Mouse (Mus musculus): ENCODE data around the gene Prl8a1. TPM values are rescaled to one million over a fixed set of nuclear protein-coding genes. Genes with fewer than 3 reads are reported as not detected.

The Prl8a1 gene
- not detected for total RNA-seq (2021)
- long read RNA-seq, experiment 1 = 0 reads
- long read RNA-seq, experiment 2 = 0 reads

GRCm38 (mm10) chr13:27582071-27582470, at the start of gene Prl8a1:
TSS of gene Prl8a1 (minus strand) at chr13:27582171.
- DNase-seq (ENCODE audit: low spot score in 2 of 2) = no peak

DNA sequence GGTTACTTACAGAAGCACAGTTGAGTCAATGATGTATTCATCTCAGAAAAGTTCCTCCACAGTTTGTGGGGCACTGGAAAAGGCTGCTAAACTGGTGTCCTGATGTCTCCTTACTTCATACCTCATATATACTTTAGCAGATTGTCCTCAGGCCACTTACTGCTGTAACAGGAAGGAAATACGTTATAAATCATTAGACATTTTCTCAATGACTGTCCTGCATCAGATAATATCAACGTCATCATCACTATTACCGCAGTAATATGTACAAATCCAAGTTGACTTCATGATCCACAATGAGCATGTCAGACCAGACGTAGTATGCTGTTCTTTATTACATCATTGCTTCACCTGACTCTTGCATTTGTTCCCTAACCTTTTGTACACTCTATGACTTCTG, 28.5 kb upstream of the Prl8a1 start, which contains the start of gene Prl7b1:
Gene Prl7b1, minus strand, starts transcription at position 101 of the 400 bp plus-strand sequence.
- no peak for DNase-seq (ENCODE audit: low spot score in 2 of 2)

- DNase-seq (ENCODE audit: low spot score in 2 of 2) = no peak
These were observed 17.5 kb downstream of the Prl8a1 start, which contains the start of gene Prl8a9 for GRCm38 (mm10) chr13:27564506-27564905. TSS of gene Prl8a9 (minus strand) at chr13:27564606.

GRCm38 (mm10) chr13:27553336-27553735, 28.6 kb downstream of the Prl8a1 start:
- no peak for DNase-seq (ENCODE audit: low spot score in 2 of 2)

Other genes starting within 250 kb of the Prl8a1 start
- not detected for gene Prl8a2, start 236.5 kb downstream of the Prl8a1 start, total RNA-seq (2021)
- gene Prl2b1, start 191.3 kb downstream of the Prl8a1 start, total RNA-seq (2021) = not detected
- gene Prl8a6, start 143.5 kb downstream of the Prl8a1 start, total RNA-seq (2021) = not detected
- not detected for gene Prl8a8, start 69.0 kb downstream of the Prl8a1 start, total RNA-seq (2021)
- gene Prl8a9, start 17.6 kb downstream of the Prl8a1 start, total RNA-seq (2021) = not detected
- gene Prl7b1, start 28.4 kb upstream of the Prl8a1 start, total RNA-seq (2021) = not detected
- gene Prl7a1, start 60.3 kb upstream of the Prl8a1 start, total RNA-seq (2021) = not detected
- gene Prl7a2, start 85.9 kb upstream of the Prl8a1 start, total RNA-seq (2021) = not detected
- not detected for gene Prl7d1, start 134.6 kb upstream of the Prl8a1 start, total RNA-seq (2021)
- gene Prl7c1, start 198.6 kb upstream of the Prl8a1 start, total RNA-seq (2021) = not detected
- not detected for gene Prl2a1, start 219.5 kb upstream of the Prl8a1 start, total RNA-seq (2021)

Measured in gastrocnemius, postnatal 4 days (tissue).